Mouse (Mus musculus) CH12.LX (cell line): ENCODE data around the gene Tchhl1. TPM values are rescaled to one million over a fixed set of nuclear protein-coding genes. Genes with fewer than 3 reads are reported as not detected.

ENCODE experiments used
- DNase-seq: peaks from one replicate; pipeline ENCODE4 v3.0.0-alpha.2; 2013; ENCODE audit errors: extremely low read depth
- H3K27ac ChIP-seq: 2 replicates; pipeline ENCODE4 v1.5.1; 2012; ENCODE audit warnings: low read depth, mild to moderate bottlenecking, control low read depth, moderate library complexity; ENCODE audit not compliant: insufficient read depth
- H3K27me3 ChIP-seq: replicated peaks from 2 replicates; pipeline ENCODE3; 2012; ENCODE audit warnings: inconsistent platforms
- H3K36me3 ChIP-seq, 2 experiments: replicated peaks in 1 of 2; 2 replicates each; pipeline versions ENCODE3 to v1.6.1; 2012; ENCODE audit warnings: inconsistent platforms in 1 of 2, low read length in 1 of 2, mild to moderate bottlenecking in 1 of 2, mixed read lengths in 1 of 2, moderate library complexity in 1 of 2; ENCODE audit not compliant: control insufficient read depth in 1 of 2, insufficient read depth in 1 of 2
- H3K4me1 ChIP-seq, 2 experiments: 2 replicates each; pipeline ENCODE4 v1.6.1; 2012; ENCODE audit warnings: inconsistent platforms in 1 of 2, moderate library complexity in 1 of 2; ENCODE audit not compliant: insufficient read depth in 2 of 2, control insufficient read depth in 1 of 2
- H3K4me2 ChIP-seq: 2 replicates; pipeline ENCODE4 v1.6.1; 2012; ENCODE audit warnings: low read depth, mild to moderate bottlenecking, control low read depth; ENCODE audit not compliant: poor library complexity, insufficient read depth, severe bottlenecking
- H3K4me3 ChIP-seq, 3 experiments: fragments of 150-350 bp in 1 of 3; sonication (generic) in 1 of 3; replicated peaks in 1 of 3; 2 replicates each; pipeline versions ENCODE3 to v1.5.1; 2011 to 2012; ENCODE audit warnings: low read depth in 2 of 3, low read length in 2 of 3, mild to moderate bottlenecking in 2 of 3, moderate library complexity in 2 of 3, control low read depth in 1 of 3, improper control_type of control experiment in 1 of 3, inconsistent platforms in 1 of 3, mixed read lengths in 1 of 3; ENCODE audit not compliant: poor library complexity in 1 of 3
- H3K79me2 ChIP-seq: replicated peaks from 2 replicates; pipeline ENCODE4 v1.6.1; 2012; ENCODE audit warnings: mild to moderate bottlenecking, moderate library complexity; ENCODE audit not compliant: control insufficient read depth, poor library complexity, insufficient read depth, severe bottlenecking; ENCODE audit errors: extremely low read depth
- H3K9ac ChIP-seq: 2 replicates; pipeline ENCODE4 v1.6.1; 2012; ENCODE audit warnings: low read depth, mild to moderate bottlenecking, control low read depth, moderate library complexity; ENCODE audit not compliant: insufficient read depth
- H3K9me3 ChIP-seq: replicated peaks from 2 replicates; pipeline ENCODE3; 2012; ENCODE audit warnings: low read length, inconsistent platforms, mixed read lengths
- BHLHE40 ChIP-seq: IDR thresholded peaks from 2 replicates; pipeline ENCODE4 v1.6.1; 2011; ENCODE audit warnings: mild to moderate bottlenecking, low read depth, low read length, improper control_type of control experiment
- CHD1 ChIP-seq: IDR thresholded peaks from 2 replicates; pipeline ENCODE4 v1.6.1; 2012; ENCODE audit warnings: low read depth, low read length, improper control_type of control experiment, inconsistent platforms
- CHD2 ChIP-seq: IDR thresholded peaks from 2 replicates; pipeline ENCODE4 v1.6.1; 2011; ENCODE audit warnings: low read length, improper control_type of control experiment
- E2F4 ChIP-seq: IDR thresholded peaks from 2 replicates; pipeline ENCODE4 v1.6.1; 2011; ENCODE audit warnings: low read depth, low read length, improper control_type of control experiment; ENCODE audit not compliant: insufficient replicate concordance
- ELF1 ChIP-seq: IDR thresholded peaks from 2 replicates; pipeline ENCODE4 v1.6.1; 2014; ENCODE audit warnings: low read depth, mild to moderate bottlenecking, inconsistent platforms, low read length, improper control_type of control experiment
- HCFC1 ChIP-seq: IDR thresholded peaks from 2 replicates; pipeline ENCODE4 v1.6.1; 2012; ENCODE audit warnings: low read depth, mild to moderate bottlenecking, inconsistent platforms, low read length, improper control_type of control experiment
- IRF4 ChIP-seq: IDR thresholded peaks from 2 replicates; pipeline ENCODE4 v1.6.1; 2014; ENCODE audit warnings: low read depth, mild to moderate bottlenecking, inconsistent platforms, low read length, improper control_type of control experiment
- JUN ChIP-seq: IDR thresholded peaks from 2 replicates; pipeline ENCODE4 v1.6.1; 2011; ENCODE audit warnings: low read depth, mild to moderate bottlenecking, low read length, improper control_type of control experiment, moderate library complexity; ENCODE audit not compliant: insufficient read depth
- JUND ChIP-seq: conservative IDR thresholded peaks from 2 replicates; pipeline ENCODE4 v1.6.1; 2011; ENCODE audit warnings: low read depth, low read length, improper control_type of control experiment
- KAT2A ChIP-seq: IDR thresholded peaks from 2 replicates; pipeline ENCODE4 v1.6.1; 2012; ENCODE audit warnings: low read length, improper control_type of control experiment, inconsistent platforms; ENCODE audit not compliant: insufficient replicate concordance
- MAX ChIP-seq: IDR thresholded peaks from 2 replicates; pipeline ENCODE4 v1.6.1; 2011; ENCODE audit warnings: low read length, improper control_type of control experiment
- MEF2A ChIP-seq: IDR thresholded peaks from 2 replicates; pipeline ENCODE4 v1.6.1; 2014; ENCODE audit warnings: low read depth, mild to moderate bottlenecking, inconsistent platforms, low read length, improper control_type of control experiment, borderline replicate concordance
- MXI1 ChIP-seq: IDR thresholded peaks from 2 replicates; pipeline ENCODE4 v1.6.1; 2011; ENCODE audit warnings: mild to moderate bottlenecking, low read depth, low read length, improper control_type of control experiment
- NELFE ChIP-seq: IDR thresholded peaks from 2 replicates; pipeline ENCODE4 v1.6.1; 2011; ENCODE audit warnings: low read depth, low read length, improper control_type of control experiment
- NRF1 ChIP-seq: IDR thresholded peaks from 2 replicates; pipeline ENCODE4 v1.6.1; 2014; ENCODE audit warnings: low read depth, mild to moderate bottlenecking, inconsistent platforms, low read length, improper control_type of control experiment, moderate library complexity
- PAX5 ChIP-seq: IDR thresholded peaks from 2 replicates; pipeline ENCODE4 v1.6.1; 2012; ENCODE audit warnings: low read length, inconsistent platforms, mixed read lengths
- RCOR1 ChIP-seq: conservative IDR thresholded peaks from 2 replicates; pipeline ENCODE4 v1.6.1; 2012; ENCODE audit warnings: low read depth, mild to moderate bottlenecking, inconsistent platforms, low read length, improper control_type of control experiment
- SIN3A ChIP-seq: IDR thresholded peaks from 2 replicates; pipeline ENCODE4 v1.6.1; 2012; ENCODE audit warnings: low read length, improper control_type of control experiment, inconsistent platforms
- SMC3 ChIP-seq: IDR thresholded peaks from 2 replicates; pipeline ENCODE4 v1.6.1; 2011; ENCODE audit warnings: low read depth, low read length, improper control_type of control experiment
- TCF12 ChIP-seq: IDR thresholded peaks from 2 replicates; pipeline ENCODE4 v1.6.1; 2014; ENCODE audit warnings: low read depth, mild to moderate bottlenecking, inconsistent platforms, low read length, improper control_type of control experiment
- USF1 ChIP-seq: IDR thresholded peaks from 2 replicates; pipeline ENCODE4 v1.6.1; 2014; ENCODE audit warnings: low read depth, mild to moderate bottlenecking, inconsistent platforms, low read length, improper control_type of control experiment
- ZKSCAN1 ChIP-seq: IDR thresholded peaks from 2 replicates; pipeline ENCODE4 v1.6.1; 2012; ENCODE audit warnings: low read depth, inconsistent platforms, low read length, improper control_type of control experiment, borderline replicate concordance
- dilution Hi-C: fragments of 300-500 bp; cut with MboI; formaldehyde crosslinking; loops from 2 replicates; pipeline ENCODE4 v1.14.3; 2020; ENCODE audit warnings: low sequenced_read_pairs; ENCODE audit not compliant: extremely low pct_unique_long_range_greater_than_20kb, extremely low pct_ligation_motif_present
- in situ Hi-C: fragments of 300-500 bp; cut with MboI; formaldehyde crosslinking; loops from 3 replicates; pipeline ENCODE4 v1.14.3; 2019; ENCODE audit warnings: low sequenced_read_pairs, low pct_ligation_motif_present, low pct_unique_long_range_greater_than_20kb, mixed read lengths
- polyA plus RNA-seq: library from polyadenylated mRNA; unstranded; fragments of >175 nt; gene quantifications from 2 replicates; pipeline ENCODE4 v1.2.1, GENCODE M21; 2012; ENCODE audit warnings: low read depth; ENCODE audit not compliant: insufficient read length
- total RNA-seq, 2 experiments: library from RNA; depleted of rRNA; stranded (reverse); fragments of 300-350 nt in 1 of 2; fragments of >200 nt in 1 of 2; gene quantifications; 2 replicates each; pipeline ENCODE4 v1.2.3; 2012 to 2014

Tchhl1 gene
- total and polyA plus RNA-seq, 3 experiments: not detected

DNA sequence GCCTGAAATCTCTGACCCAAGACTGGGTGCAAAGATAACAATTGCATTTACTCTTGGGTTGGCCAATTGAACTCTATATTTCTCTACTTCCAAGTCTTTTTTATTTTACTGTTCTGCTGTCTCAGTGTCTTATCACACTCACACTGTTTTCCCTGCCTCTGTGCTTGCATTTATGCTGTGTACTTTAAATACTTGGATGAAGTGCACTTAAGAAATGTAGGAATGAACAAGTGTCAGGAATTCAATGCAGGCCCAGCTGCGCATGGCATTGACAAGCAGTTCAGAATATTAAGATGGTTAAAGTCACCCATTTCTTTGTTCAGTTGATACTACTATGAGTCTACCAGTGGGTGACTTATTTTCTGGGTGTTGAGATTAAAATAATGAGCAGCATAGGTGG lies 11.5 kb downstream of the Tchhl1 start:
- H3K79me2 ChIP-seq: no peaks in the 10 kb centered on the region
- TF ChIP-seq PAX5 (no peak), JUND (no peak), JUN (no peak), SIN3A (no peak), ELF1 (no peak), HCFC1 (no peak), KAT2A (no peak), E2F4 (no peak), IRF4 (no peak), TCF12 (no peak), NELFE (no peak), CHD2 (no peak), USF1 (no peak), MEF2A (no peak), ZKSCAN1 (no peak), CHD1 (no peak), SMC3 (no peak), BHLHE40 (no peak)

DNA sequence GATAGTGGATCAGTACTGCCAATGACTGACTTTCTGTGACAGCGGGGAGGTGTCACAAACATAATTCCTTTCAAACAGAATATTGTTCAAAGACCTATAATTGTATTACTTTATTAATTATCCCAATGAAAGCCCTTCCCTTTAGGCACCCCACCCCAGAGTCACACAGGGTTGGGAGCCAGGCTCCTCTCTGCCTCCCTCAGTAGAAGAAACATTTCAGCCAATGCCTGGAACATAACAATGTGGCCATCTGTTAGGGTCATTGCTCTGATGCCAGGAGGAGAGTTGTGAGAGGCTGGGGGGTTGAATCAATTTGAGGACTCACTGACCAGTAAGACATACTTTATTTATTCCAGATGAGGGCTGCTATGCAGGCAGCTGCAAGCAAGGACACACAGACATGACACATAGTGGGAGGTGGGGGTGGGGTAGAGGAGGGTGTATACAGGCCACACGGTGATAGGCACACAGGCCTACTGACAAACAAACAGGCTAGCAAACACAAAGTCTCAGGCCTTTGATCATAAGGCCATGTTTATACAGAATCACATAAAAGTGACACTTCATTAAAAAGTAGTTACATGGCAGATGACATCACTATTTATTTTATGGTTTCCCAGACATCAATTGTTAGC lies 13.5 kb downstream of the Tchhl1 start:
- TF ChIP-seq MXI1: no peak
- TF ChIP-seq CHD2: no peak
- TF ChIP-seq TCF12: no peak
- TF ChIP-seq SMC3: no peak
- TF ChIP-seq MAX: no peak
- no peak for TF ChIP-seq ELF1
- no peak for TF ChIP-seq KAT2A
- no peak for TF ChIP-seq ZKSCAN1
- TF ChIP-seq NELFE: no peak
- TF ChIP-seq SIN3A: no peak
- no peak for TF ChIP-seq NRF1
- TF ChIP-seq HCFC1: no peak
- TF ChIP-seq USF1: no peak
- TF ChIP-seq CHD1: no peak
- TF ChIP-seq E2F4: no peak
- no peak for TF ChIP-seq RCOR1
- TF ChIP-seq JUND: no peak
- H3K79me2 ChIP-seq: no peaks in the 10 kb centered on the region
- H3K36me3 ChIP-seq: no peaks in the 10 kb centered on the region
- H3K9me3 ChIP-seq: peaks cover 6% of the 10 kb centered on the region
- no peak overlapping the region for H3K4me3 ChIP-seq
- in situ Hi-C loops (no loop called here), dilution Hi-C loops (no loop called here)
- no peak for DNase-seq
- H3K4me1 ChIP-seq: peaks cover 2 to 16% of the 10 kb centered on the region in 2 experiments; a peak in 2 of 4 replicates
- H3K27me3 ChIP-seq: no peaks in the 10 kb centered on the region
- no peak overlapping the region for H3K27ac ChIP-seq
- no peak overlapping the region for H3K4me2 ChIP-seq
- no peak overlapping the region for H3K9ac ChIP-seq

More for the DNA sequence above, 11.5 kb downstream of the Tchhl1 start:
- peaks cover 6% of the 10 kb centered on the region for H3K9me3 ChIP-seq
- dilution Hi-C loops (no loop called here), in situ Hi-C loops (no loop called here)
- peaks cover 2 to 7% of the 10 kb centered on the region in 2 experiments; a peak in 2 of 4 replicates for H3K4me1 ChIP-seq
- H3K9ac ChIP-seq: no peak overlapping the region
- H3K4me3 ChIP-seq: no peak overlapping the region
- H3K27ac ChIP-seq: no peak overlapping the region
- no peaks in the 10 kb centered on the region for H3K36me3 ChIP-seq
- H3K4me2 ChIP-seq: no peak overlapping the region
- no peak for DNase-seq
- H3K27me3 ChIP-seq: no peaks in the 10 kb centered on the region
